10 mouse cellular contexts compared by ENCODE assay signal in genomic region chr1:36269121-36269795, GRCm38 (mm10). TPM values are rescaled to one million over a fixed set of nuclear protein-coding genes. Genes with fewer than 3 reads are reported as not detected.
DNase-seq lines count a peak whose midpoint lies in the region; ATAC-seq and TF ChIP-seq lines count a peak whose summit lies in the region.
"Had no signal": no experiment of that assay in that cellular context is flagged by ENCODE, and none has a peak within 500 bp of the region (broad histone marks: within the 10 kb centered on the region; RNA-seq: fewer than 3 reads in every experiment).

No protein-coding gene starts in this region.

- no peak overlapping the region for H3K9ac ChIP-seq in heart, postnatal 0 days (replicated peaks; ENCODE audit: low read depth, low read length)
- H3K9ac ChIP-seq in forebrain, embryonic 15.5 days (replicated peaks): no peak overlapping the region

- DNase-seq in heart, postnatal 0 days (ENCODE audit: low spot score): no peak
- DNase-seq in heart, adult 8-10 months (ENCODE audit: low spot score): no peak
- DNase-seq in G1E (ENCODE audit: low spot score): no peak
- no peak for DNase-seq in midbrain, embryonic 10.5 days (ENCODE audit: low spot score)
- no peak for DNase-seq in c-Kit-positive CD71-positive TER-119-positive erythroid progenitor cells, embryonic 14.5 days (ENCODE audit: low spot score)
- DNase-seq in adrenal gland, adult 18-20 months (ENCODE audit: low spot score in 2 of 2): no peak
- DNase-seq in layer of hippocampus, postnatal 25 days (ENCODE audit: extremely low spot score in 1 of 2, low spot score in 1 of 2): no peak
- DNase-seq: left cerebral cortex, postnatal 4 days; thymus, postnatal 36 days had no signal

- no peak for ATAC-seq in heart, postnatal 0 days (ENCODE audit: insufficient read depth, low read depth)
- ATAC-seq in G1E (ENCODE audit: extremely low read depth, insufficient number of reproducible peaks, low FRiP score, poor library complexity, severe bottlenecking): no peak
- no peak for ATAC-seq in forebrain, embryonic 15.5 days (replicated peaks)

- TF ChIP-seq EP300 in heart, postnatal 0 days (IDR thresholded peaks at IDR 0.05; ENCODE audit: low read depth): no peak

- H3K27ac ChIP-seq in heart, postnatal 0 days (ENCODE audit: low read depth): no peak overlapping the region
- H3K27ac ChIP-seq in forebrain, embryonic 15.5 days (replicated peaks): no peak overlapping the region
- no peak overlapping the region for H3K27ac ChIP-seq in midbrain, embryonic 10.5 days (replicated peaks)

- peaks cover 32% of the 10 kb centered on the region for H3K4me1 ChIP-seq in heart, postnatal 0 days (ENCODE audit: control insufficient read depth, insufficient read depth)
- H3K4me1 ChIP-seq in G1E (ENCODE audit: insufficient read depth, low read depth, low read length): peaks cover 94% of the 10 kb centered on the region
- no peaks in the 10 kb centered on the region for H3K4me1 ChIP-seq in forebrain, embryonic 15.5 days
- peaks cover 22% of the 10 kb centered on the region for H3K4me1 ChIP-seq in midbrain, embryonic 10.5 days

- 41% methylated on average over 54 of the region's 54 CpGs for WGBS in heart, postnatal 0 days
- WGBS in forebrain, embryonic 15.5 days: 46% methylated on average over 54 of the region's 54 CpGs
- 45% methylated on average over 54 of the region's 54 CpGs for WGBS in midbrain, embryonic 10.5 days

- H3K4me3 ChIP-seq in heart, postnatal 0 days (ENCODE audit: low read depth, low read length): no peak overlapping the region; the same call in 1 of the 2 replicates
- H3K4me3 ChIP-seq in G1E (ENCODE audit: low read depth, low read length): peak overlapping the region; percentile 24; the same call in 1 of the 2 replicates
- H3K4me3 ChIP-seq in forebrain, embryonic 15.5 days: peak overlapping the region; percentile 13; the same call in 1 of the 2 replicates
- H3K4me3 ChIP-seq in midbrain, embryonic 10.5 days: peak overlapping the region; percentile 34

- no peaks in the 10 kb centered on the region for H3K36me3 ChIP-seq in heart, postnatal 0 days (replicated peaks; ENCODE audit: control insufficient read depth, insufficient read depth, low read length)
- peaks cover 67% of the 10 kb centered on the region for H3K36me3 ChIP-seq in G1E (replicated peaks)
- no peaks in the 10 kb centered on the region for H3K36me3 ChIP-seq in forebrain, embryonic 15.5 days
- no peaks in the 10 kb centered on the region for H3K36me3 ChIP-seq in midbrain, embryonic 10.5 days

- H3K4me2 ChIP-seq in heart, postnatal 0 days (ENCODE audit: low read depth, low read length): 0 out of 2 replicates have a peak overlapping the region, but pooled peaks have one; percentile 4
- H3K4me2 ChIP-seq in forebrain, embryonic 15.5 days (replicated peaks): peak overlapping the region; percentile 30

- H3K9me3 ChIP-seq in heart, postnatal 0 days (replicated peaks; ENCODE audit: control insufficient read depth, low read length): no peaks in the 10 kb centered on the region
- no peaks in the 10 kb centered on the region for H3K9me3 ChIP-seq in G1E (replicated peaks)
- no peaks in the 10 kb centered on the region for H3K9me3 ChIP-seq in forebrain, embryonic 15.5 days
- H3K9me3 ChIP-seq in midbrain, embryonic 10.5 days (replicated peaks): no peaks in the 10 kb centered on the region

- no peaks in the 10 kb centered on the region for H3K27me3 ChIP-seq in heart, postnatal 0 days (ENCODE audit: control insufficient read depth, insufficient read depth, low read length)
- no peaks in the 10 kb centered on the region for H3K27me3 ChIP-seq in G1E (ENCODE audit: insufficient read depth, low read length)
- no peaks in the 10 kb centered on the region for H3K27me3 ChIP-seq in forebrain, embryonic 15.5 days
- peaks cover 39% of the 10 kb centered on the region for H3K27me3 ChIP-seq in midbrain, embryonic 10.5 days (ENCODE audit: low read depth, poor library complexity, severe bottlenecking)

- TF ChIP-seq CTCF in heart, postnatal 0 days (IDR thresholded peaks at IDR 0.05; ENCODE audit: low read depth): no peak
- TF ChIP-seq CTCF in G1E (IDR thresholded peaks at IDR 0.05; ENCODE audit: low read depth, low read length): no peak

RNA-seq across cellular contexts. Expression of gene Neurl3, which starts 5.2 kb away (rescaled TPM):
- 5.7 and 12.9 TPM in 2 replicates for total RNA-seq in heart, postnatal 0 days (2014; rRNA removed; ENCODE audit: low replicate concordance)
- 3.6 and 4.3 TPM in 2 replicates for polyA plus RNA-seq in heart, postnatal 0 days (2015; fragmentation: Nextera tagmentation; extraction: Ambion mirVana)
- total RNA-seq in heart, adult 8-10 months (2022): 1 to 10 TPM; 2.0 to 4.4 (median 2.8) TPM
- 140 and 142 TPM in 2 replicates for total RNA-seq in G1E (2014; fragmentation: Nextera tagmentation)
- total RNA-seq in G1E (2017): 91.7 and 120 TPM in 2 replicates
- 35.1 and 38.7 TPM in 2 replicates for polyA plus RNA-seq in G1E (2012)
- 0.53 and 0.59 TPM in 2 replicates for polyA plus RNA-seq in forebrain, embryonic 15.5 days (2015; fragmentation: Nextera tagmentation; extraction: Ambion mirVana)
- polyA plus RNA-seq in midbrain, embryonic 10.5 days (2016; fragmentation: Nextera tagmentation; extraction: Ambion mirVana): 0.27 and 0.37 TPM in 2 replicates
- 10 to 100 TPM in 1 of 2 experiments, 1 to 10 TPM in 1; 4.7 to 12.9 TPM for total RNA-seq in adrenal gland, adult 18-20 months (2021)
- total RNA-seq in layer of hippocampus, postnatal 25 days (2021): under 1 TPM; 0.42 to 0.68 TPM

RNA-seq across cellular contexts. Expression of gene Uggt1, which starts 24.7 kb away (rescaled TPM):
- total RNA-seq in heart, postnatal 0 days (2014; rRNA removed; ENCODE audit: low replicate concordance): 26.7 and 58.0 TPM in 2 replicates
- polyA plus RNA-seq in heart, postnatal 0 days (2015; fragmentation: Nextera tagmentation; extraction: Ambion mirVana): 15.4 and 16.0 TPM in 2 replicates
- 10 to 100 TPM; 26.8 to 31.9 (median 28.4) TPM for total RNA-seq in heart, adult 8-10 months (2022)
- total RNA-seq in G1E (2014; fragmentation: Nextera tagmentation) (97.4 and 117 TPM in 2 replicates), G1E (2017) (96.4 and 97.8 TPM in 2 replicates)
- polyA plus RNA-seq in G1E (2012): 10.4 and 12.2 TPM in 2 replicates
- 54.7 and 55.4 TPM in 2 replicates for polyA plus RNA-seq in forebrain, embryonic 15.5 days (2015; fragmentation: Nextera tagmentation; extraction: Ambion mirVana)
- polyA plus RNA-seq in midbrain, embryonic 10.5 days (2016; fragmentation: Nextera tagmentation; extraction: Ambion mirVana): 52.5 and 56.9 TPM in 2 replicates
- 10 to 100 TPM; 37.4 to 46.4 TPM for total RNA-seq in adrenal gland, adult 18-20 months (2021)
- total RNA-seq in layer of hippocampus, postnatal 25 days (2021): 10 to 100 TPM; 36.0 to 40.5 TPM

RNA-seq across cellular contexts. Expression of gene Arid5a, which starts 38.3 kb away (rescaled TPM):
- 13.7 and 31.1 TPM in 2 replicates for total RNA-seq in heart, postnatal 0 days (2014; rRNA removed; ENCODE audit: low replicate concordance)
- polyA plus RNA-seq in heart, postnatal 0 days (2015; fragmentation: Nextera tagmentation; extraction: Ambion mirVana): 6.6 and 8.5 TPM in 2 replicates
- 10 to 100 TPM in 2 of 4 experiments, 1 to 10 TPM in 2; 4.7 to 16.6 (median 9.9) TPM for total RNA-seq in heart, adult 8-10 months (2022)
- 5.5 and 8.7 TPM in 2 replicates for total RNA-seq in G1E (2014; fragmentation: Nextera tagmentation)
- 8.2 and 8.4 TPM in 2 replicates for total RNA-seq in G1E (2017)
- polyA plus RNA-seq in G1E (2012): 32.1 and 33.6 TPM in 2 replicates
- 3.2 and 3.6 TPM in 2 replicates for polyA plus RNA-seq in forebrain, embryonic 15.5 days (2015; fragmentation: Nextera tagmentation; extraction: Ambion mirVana)
- 3.4 and 4.0 TPM in 2 replicates for polyA plus RNA-seq in midbrain, embryonic 10.5 days (2016; fragmentation: Nextera tagmentation; extraction: Ambion mirVana)
- 1 to 10 TPM; 6.3 to 7.9 TPM for total RNA-seq in adrenal gland, adult 18-20 months (2021)
- 10 to 100 TPM; 11.5 to 16.6 TPM for total RNA-seq in layer of hippocampus, postnatal 25 days (2021)
